Mouse (Mus musculus) neural tube, embryonic 10.5 days (tissue): ENCODE measurements around the gene Cdyl.

ENCODE experiments used
- DNase-seq: peaks from one replicate; pipeline ENCODE4 v3.0.0-alpha.2; 2017; ENCODE audit warnings: low spot score; ENCODE audit errors: extremely low spot score

The Cdyl gene

GRCm38 (mm10) chr13:35686273-35686672, 26.6 kb downstream of the Cdyl start:
- DNase-seq: no peak

DNA sequence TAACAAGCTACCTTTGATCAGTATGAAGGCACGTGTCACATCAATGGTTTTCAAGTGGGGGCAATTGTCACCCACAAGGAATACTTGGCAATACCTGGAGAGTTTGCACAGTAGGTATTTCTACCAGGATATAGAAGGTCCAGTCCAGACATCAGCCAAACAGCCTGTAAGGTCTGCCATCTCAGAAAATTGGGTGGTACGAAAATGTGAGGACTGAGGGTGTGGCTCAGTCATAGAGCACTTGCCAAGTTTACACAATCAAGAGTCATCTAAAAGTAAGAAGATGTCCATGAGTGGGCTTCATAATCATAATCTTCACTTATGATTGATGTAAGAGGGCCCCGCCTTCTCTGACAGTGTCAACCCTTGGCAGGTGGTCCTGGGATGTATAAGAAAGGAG, 29.9 kb downstream of the Cdyl start:
- DNase-seq: no peak

DNA sequence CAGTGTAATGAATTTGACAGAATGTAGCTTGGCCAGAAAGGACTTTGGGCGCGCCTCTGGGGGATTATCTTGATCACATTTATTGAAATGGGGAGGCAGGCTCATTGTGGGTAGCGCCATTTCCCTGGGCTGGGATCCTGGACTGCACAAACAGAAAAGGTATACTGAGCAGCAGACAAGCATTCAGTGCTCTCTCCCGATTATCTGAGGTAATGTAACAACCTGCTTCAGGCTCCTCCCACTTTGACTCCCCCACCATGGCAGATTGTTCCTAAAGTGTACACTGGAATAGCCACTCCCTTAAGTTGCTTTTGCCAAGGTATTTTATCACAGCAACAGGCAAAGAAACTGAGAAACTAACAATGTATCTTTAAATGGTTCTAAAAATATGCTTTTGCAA, 58.0 kb downstream of the Cdyl start:
- DNase-seq: no peak

DNA sequence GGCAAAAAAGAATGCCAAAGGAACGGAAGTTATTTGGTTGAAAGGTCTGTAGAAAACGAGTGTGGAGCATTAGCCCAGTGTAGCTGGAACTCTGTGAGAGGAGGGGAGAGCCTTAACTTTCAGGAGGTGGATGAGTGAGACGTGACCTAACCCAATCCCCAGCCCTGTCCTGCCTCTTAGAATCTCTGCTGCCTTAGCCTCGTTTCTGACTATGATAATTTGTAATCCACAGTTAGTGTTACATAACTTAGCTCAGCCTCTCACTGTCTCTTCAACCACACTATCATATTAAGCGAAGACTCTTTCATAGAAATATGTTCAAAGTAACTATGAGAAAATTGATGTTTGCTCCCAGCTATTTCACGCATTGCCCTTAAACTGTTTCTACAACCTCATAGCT, 59.9 kb downstream of the Cdyl start:
- no peak for DNase-seq

DNA sequence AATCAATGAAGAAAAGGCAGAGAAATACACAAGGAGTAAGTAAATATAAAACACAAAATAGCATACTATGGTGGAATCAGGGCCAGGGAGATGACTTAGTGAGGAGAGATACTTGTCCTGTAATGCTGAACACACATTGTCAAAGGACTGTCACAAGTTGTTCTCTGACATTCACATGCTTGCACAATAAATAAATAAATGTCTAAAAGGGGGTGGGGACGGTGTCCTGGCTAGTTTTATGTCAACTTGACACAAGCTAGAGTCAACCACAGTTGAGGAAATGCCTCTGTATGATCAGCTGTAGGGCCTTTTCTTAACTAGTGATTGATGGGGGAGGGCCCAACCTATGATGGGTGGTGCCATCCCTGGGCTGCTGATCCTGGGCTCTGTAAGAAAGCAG, 63.4 kb downstream of the Cdyl start:
- DNase-seq: no peak

DNA sequence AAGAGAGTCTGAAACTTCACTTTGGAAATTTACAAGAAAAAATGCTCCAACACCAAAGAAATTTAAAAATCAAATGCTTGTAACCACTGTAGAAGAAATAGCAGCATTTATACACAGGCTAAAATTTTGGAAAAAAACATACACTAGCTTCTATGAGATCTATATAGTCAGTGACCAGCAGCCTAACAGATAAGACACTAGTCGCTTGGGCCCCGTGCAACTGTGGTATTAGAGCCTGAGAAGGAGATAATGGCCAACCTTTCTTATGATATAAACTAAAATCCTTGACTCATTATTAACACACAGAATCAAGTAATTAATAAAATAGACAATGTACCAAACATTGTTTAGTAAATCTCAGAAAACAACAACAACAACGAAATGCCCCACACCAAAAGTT, 66.4 kb downstream of the Cdyl start:
- DNase-seq: no peak

- DNase-seq: no peak
These were observed 72.5 kb downstream of the Cdyl start for GRCm38 (mm10) chr13:35732131-35732530.

GRCm38 (mm10) chr13:35732891-35733596, 73.4 kb downstream of the Cdyl start:
- DNase-seq: no peak

DNA sequence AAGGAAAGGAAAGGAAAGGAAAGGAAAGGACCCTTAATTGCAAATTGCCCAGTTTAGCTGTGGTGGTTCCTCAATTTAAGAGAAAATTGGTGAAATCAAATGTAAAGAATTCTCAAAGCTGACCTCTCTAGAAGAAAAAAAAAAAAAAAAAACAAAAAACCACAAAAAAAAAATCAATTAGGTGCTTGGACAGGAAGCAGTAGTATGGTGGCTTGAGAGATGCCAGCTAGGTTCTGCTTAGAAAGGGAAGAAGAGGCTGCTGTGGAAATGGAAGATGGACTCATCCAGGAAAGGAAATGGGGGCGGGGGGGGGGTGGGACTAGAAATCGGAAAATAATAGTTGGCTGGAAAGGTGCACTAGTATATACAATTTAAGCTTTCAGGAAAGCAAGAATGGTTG, 77.9 kb downstream of the Cdyl start:
- DNase-seq: peak; percentile 6

- DNase-seq: no peak
These were observed 78.6 kb downstream of the Cdyl start for GRCm38 (mm10) chr13:35738210-35738609.

GRCm38 (mm10) chr13:35739473-35739872, 79.8 kb downstream of the Cdyl start:
- DNase-seq: peak; percentile 12

DNA sequence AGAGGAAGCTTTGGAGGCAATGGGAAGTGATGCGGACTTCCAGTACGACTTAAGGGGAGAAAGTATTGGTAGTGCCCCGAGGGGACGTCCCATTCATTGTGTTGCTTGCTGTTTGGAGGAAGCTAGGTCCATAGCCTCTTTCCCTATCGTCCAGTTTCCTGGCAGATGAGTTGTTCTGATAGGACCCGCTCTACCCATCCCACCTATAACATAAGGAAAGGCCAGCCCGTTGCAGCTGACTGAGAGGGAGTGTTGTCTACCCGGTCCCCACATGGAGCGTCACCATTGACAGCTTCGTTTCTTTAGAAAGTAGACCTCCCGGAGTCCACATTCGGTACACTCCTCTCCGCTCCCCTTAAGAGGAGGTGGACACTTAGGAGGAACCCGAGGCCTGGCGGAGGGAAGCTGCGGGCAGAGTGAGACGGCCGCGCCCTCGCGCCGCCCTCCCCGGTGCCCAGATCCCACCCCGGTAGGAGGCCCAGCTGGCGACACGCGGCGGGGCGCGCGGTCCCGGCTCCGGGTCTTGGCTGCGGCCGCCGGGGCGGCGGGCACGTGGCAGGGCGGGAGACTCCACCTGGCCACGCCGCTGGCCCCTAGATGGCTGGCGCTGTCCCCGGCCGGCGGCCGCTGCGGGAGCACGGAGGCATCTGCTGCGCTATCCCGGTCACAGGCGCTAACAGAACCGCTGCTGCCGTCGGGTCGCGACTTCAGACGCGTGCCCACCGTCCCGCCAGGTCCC, 80.8 kb downstream of the Cdyl start:
- no peak for DNase-seq

- DNase-seq: peak; percentile 92
These were observed 81.5 kb downstream of the Cdyl start for GRCm38 (mm10) chr13:35741040-35741619.

GRCm38 (mm10) chr13:35741620-35742421, 82.2 kb downstream of the Cdyl start:
- DNase-seq: no peak

GRCm38 (mm10) chr13:35742696-35743095, 83.1 kb downstream of the Cdyl start:
- DNase-seq: no peak

GRCm38 (mm10) chr13:35743196-35743595, 83.6 kb downstream of the Cdyl start:
- no peak for DNase-seq

GRCm38 (mm10) chr13:35749194-35749593, 89.6 kb downstream of the Cdyl start:
- DNase-seq: no peak

- no peak for DNase-seq
These were observed 90.0 kb downstream of the Cdyl start for GRCm38 (mm10) chr13:35749680-35750079.

DNA sequence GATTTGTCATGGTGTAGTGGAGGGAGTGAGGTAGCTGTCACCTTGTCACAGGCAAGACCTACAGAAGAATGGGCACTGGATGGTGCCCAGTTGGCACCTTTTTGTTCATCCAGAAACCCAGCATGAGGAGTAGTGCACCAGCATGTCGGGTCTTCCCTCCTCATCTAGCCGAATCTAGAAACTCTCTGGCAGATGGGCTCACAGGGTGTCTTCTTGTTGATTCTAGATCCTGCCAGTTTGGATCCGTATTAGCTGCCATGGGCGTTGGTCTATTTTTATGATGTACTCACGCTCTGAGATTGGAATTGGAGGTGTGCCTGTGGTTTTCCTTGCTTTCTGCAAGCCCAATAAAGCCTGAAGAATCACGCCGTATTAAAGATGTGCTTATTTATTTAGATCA, 92.4 kb downstream of the Cdyl start:
- DNase-seq: no peak

DNA sequence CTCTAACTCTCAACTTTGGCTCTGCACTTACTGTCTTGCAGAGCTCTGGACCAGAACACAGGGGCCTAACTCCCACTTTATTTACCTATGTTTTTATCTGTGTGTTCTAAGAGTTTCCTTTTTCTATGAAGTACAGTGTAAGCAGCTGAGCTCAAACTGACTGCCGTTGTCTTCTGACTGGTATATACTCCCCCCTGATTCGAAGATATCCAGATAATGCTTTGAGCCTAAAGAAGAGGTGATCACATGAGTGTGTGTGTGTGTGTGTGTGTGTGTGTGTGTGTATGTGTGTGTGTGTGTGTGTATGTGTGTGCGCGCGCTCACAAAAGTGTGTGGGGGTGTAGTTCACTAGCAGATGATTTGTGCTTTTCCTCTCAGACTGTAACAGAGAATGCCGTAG, 95.4 kb downstream of the Cdyl start:
- DNase-seq: no peak

DNA sequence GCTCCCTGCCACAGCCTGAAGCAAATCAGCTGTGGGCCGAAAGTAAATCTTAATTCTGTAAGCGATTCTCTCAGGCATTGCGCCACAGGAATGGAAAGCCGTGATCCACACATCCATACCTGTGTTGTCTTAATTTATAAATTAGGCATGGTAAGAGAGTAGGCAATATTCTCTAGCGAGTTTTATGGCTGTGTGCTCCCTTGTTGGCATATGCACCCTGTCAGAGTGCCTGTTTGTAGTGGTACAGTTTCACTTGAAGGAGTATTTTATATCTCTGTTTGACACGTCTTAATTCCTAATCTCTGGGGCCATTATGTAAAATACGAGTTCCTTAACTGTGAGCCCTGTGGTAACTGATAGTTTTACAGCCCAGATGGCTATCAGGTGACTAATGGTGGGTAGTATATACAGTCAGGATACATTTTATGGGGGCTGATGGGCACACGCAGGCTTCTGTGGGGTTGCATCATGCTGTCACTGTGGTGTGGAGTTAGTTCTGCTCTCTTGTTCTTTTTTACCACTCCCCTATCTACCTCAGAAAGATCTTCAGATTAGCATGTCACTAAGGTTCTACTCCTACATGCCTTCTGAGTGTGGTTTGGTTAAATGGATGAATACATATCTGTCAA, 96.1 kb downstream of the Cdyl start:
- no peak for DNase-seq
